Mouse (Mus musculus) C2C12 (cell line): ENCODE measurements at regions not wholly inside any gene's neighbourhood (a gene's known extent, or its start where the extent isn't known, plus 50 kb on each side); places are given as distances from the start of the nearest gene placed in this dataset.

Experiments used
- CEBPB ChIP-seq: IDR thresholded peaks from one replicate; pipeline ENCODE4 v1.6.1; 2011; ENCODE audit warnings: low read depth, mild to moderate bottlenecking, control low read depth, moderate library complexity
- CTCF ChIP-seq: IDR thresholded peaks from one replicate; pipeline ENCODE4 v1.5.1; 2011; ENCODE audit not compliant: control insufficient read depth, insufficient read depth, insufficient read length
- FOSL1 ChIP-seq: IDR thresholded peaks from one replicate; pipeline ENCODE4 v1.8.0; 2011; ENCODE audit warnings: mild to moderate bottlenecking, low read length; ENCODE audit not compliant: poor library complexity, insufficient read depth, severe bottlenecking
- MYOD1 ChIP-seq: IDR thresholded peaks from one replicate; pipeline ENCODE4 v1.6.1; 2011; ENCODE audit warnings: low read depth; ENCODE audit not compliant: control insufficient read depth, insufficient read length
- MYOG ChIP-seq: IDR thresholded peaks from one replicate; pipeline ENCODE4 v1.6.1; 2011; ENCODE audit not compliant: control insufficient read depth, insufficient read length; ENCODE audit errors: extremely low read depth
- USF1 ChIP-seq: IDR thresholded peaks from one replicate; pipeline ENCODE4 v1.6.1; 2011; ENCODE audit warnings: low read depth, mild to moderate bottlenecking, control low read depth, moderate library complexity

DNA sequence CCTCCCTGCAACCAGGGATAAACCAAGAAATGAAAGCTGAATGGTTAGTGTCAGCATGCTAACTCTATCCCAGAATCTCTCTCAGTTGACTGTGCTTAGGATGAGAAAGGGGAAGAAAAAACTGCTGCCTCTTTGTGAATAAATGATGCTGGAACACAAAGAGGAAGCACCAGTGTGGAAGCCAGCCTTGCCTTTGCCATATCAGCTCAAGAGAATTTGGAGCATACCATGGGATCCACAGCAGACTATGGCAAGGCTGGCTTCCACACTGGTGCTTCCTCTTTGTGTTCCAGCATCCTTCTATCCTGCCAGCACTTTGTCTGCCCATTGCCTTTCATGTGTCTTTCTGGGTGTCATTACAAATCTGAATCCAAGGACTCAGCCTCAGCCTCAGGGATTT, 144.6 kb downstream of the Kcnj2 start:
- TF ChIP-seq CTCF (no peak), MYOG (no peak), MYOD1 (no peak), USF1 (no peak), CEBPB (no peak), FOSL1 (no peak)
